Mouse (Mus musculus) testis, adult 10 weeks (tissue): Measurements from ENCODE around the gene Gm13769. TPM values are rescaled to one million over a fixed set of nuclear protein-coding genes. Genes with fewer than 3 reads are reported as not detected.

ENCODE experiments used
- polyA plus RNA-seq: library from polyadenylated mRNA; stranded (reverse); fragments of 350-450 nt; fragmentation: Illumina TruSeq; extraction: RNeasy Lipid Tissue Mini Kit (QIAGEN cat#74804); gene quantifications from one replicate; pipeline ENCODE4 v1.2.3, GENCODE M21; 2014; ENCODE audit warnings: low read depth, low replicate concordance

Gene Gm13769
- polyA plus RNA-seq, result not detected

DNA sequence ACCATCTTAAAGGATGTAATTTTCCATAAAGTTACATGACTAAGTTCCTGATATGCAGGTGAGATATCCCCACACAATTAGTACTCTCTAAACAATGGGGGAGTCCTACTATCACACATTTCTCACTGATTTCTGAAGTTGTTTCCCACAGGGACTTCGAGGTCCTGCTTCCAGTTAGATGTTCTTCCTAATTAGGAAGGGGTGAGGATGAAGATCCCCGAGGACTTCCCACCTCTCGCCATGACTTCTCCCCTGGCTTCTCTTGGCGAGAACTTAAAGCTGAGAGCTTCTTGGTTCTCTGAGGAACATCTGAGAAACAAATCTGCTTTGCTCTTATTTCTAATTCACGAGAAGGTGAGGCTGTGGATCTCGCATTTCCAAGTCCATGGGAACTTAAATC is at the start of gene Gm13769:
TSS of gene Gm13769 (plus strand) at position 301 of the 400 bp plus-strand sequence.

DNA sequence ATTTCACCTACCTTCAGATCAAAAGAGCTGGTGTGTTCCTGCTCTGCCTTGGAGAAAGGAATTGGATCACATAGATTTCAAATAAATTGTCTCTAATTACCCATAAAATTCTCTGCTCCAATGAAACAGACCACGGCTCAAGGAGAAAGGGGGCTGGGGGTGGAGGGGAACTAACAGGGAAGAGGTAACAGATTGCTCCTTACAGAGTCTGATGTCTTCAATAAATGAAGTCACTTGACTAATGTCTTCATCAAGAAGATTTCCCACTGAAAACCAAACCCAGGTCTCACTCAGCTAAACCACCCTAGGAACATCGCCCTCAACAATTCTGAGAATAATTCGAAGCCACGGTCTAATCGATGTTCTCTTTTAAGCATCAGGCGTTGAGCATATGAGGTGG is 29.3 kb upstream of the Gm13769 start, which contains the start of gene Olfr1272:
TSS of gene Olfr1272 (minus strand) at position 101 of the 400 bp plus-strand sequence.

Other genes starting within 250 kb of the Gm13769 start
- gene Olfr1269, start 200.8 kb upstream of the Gm13769 start, polyA plus RNA-seq, result not detected
- gene Olfr32, start 179.9 kb upstream of the Gm13769 start, polyA plus RNA-seq, result 0.49 TPM
- gene Olfr1270, start 169.1 kb upstream of the Gm13769 start, polyA plus RNA-seq, result 0.29 TPM
- gene Olfr1506, start 97.7 kb upstream of the Gm13769 start, polyA plus RNA-seq, result 0.15 TPM
- gene Olfr142, start 64.6 kb upstream of the Gm13769 start, polyA plus RNA-seq, result not detected
- gene Olfr1271, start 51.2 kb upstream of the Gm13769 start, polyA plus RNA-seq, result not detected
- gene Olfr1272, start 29.4 kb upstream of the Gm13769 start, polyA plus RNA-seq, result not detected
- gene Olfr1274-ps, start 76.5 kb downstream of the Gm13769 start, polyA plus RNA-seq, result not detected